Mouse (Mus musculus): ENCODE data around the gene Oser1. TPM values are rescaled to one million over a fixed set of nuclear protein-coding genes. Genes with fewer than 3 reads are reported as not detected.

Oser1 gene
- polyA plus RNA-seq, 1 experiment from 2014 or later, result 36.1 TPM

GRCm38 (mm10) chr2:163399222-163399621 is 25.3 kb downstream of the Oser1 start:
- WGBS (ENCODE audit: insufficient replicate concordance), result 52% methylated on average over 8 of the region's 8 CpGs
- ATAC-seq (ENCODE audit: low read depth) (no peak), DNase-seq (no peak)
- no peaks in the 10 kb centered on the region for H3K9me3 ChIP-seq (replicated peaks)
- no peak overlapping the region for H3K9ac ChIP-seq
- no peak overlapping the region for H3K4me3 ChIP-seq (replicated peaks)
- no peaks in the 10 kb centered on the region for H3K36me3 ChIP-seq
- no peaks in the 10 kb centered on the region for H3K4me1 ChIP-seq (replicated peaks)
- H3K27ac ChIP-seq, result no peak overlapping the region
- H3K27me3 ChIP-seq, result peaks cover 16% of the 10 kb centered on the region; the same call in 1 of the 2 replicates
- H3K4me2 ChIP-seq, result no peak overlapping the region

GRCm38 (mm10) chr2:163398770-163399169 is 25.7 kb downstream of the Oser1 start:
- H3K4me2 ChIP-seq, result no peak overlapping the region
- H3K4me3 ChIP-seq (replicated peaks), result no peak overlapping the region
- H3K27ac ChIP-seq, result no peak overlapping the region
- WGBS (ENCODE audit: insufficient replicate concordance), result 68% methylated on average over 4 of the region's 4 CpGs
- ATAC-seq (ENCODE audit: low read depth), result no peak
- H3K4me1 ChIP-seq (replicated peaks), result no peaks in the 10 kb centered on the region
- DNase-seq, result no peak
- H3K9me3 ChIP-seq (replicated peaks), result no peaks in the 10 kb centered on the region
- H3K9ac ChIP-seq, result no peak overlapping the region
- H3K36me3 ChIP-seq, result no peaks in the 10 kb centered on the region
- H3K27me3 ChIP-seq, result peaks cover 18% of the 10 kb centered on the region; the same call in 1 of the 2 replicates

DNA sequence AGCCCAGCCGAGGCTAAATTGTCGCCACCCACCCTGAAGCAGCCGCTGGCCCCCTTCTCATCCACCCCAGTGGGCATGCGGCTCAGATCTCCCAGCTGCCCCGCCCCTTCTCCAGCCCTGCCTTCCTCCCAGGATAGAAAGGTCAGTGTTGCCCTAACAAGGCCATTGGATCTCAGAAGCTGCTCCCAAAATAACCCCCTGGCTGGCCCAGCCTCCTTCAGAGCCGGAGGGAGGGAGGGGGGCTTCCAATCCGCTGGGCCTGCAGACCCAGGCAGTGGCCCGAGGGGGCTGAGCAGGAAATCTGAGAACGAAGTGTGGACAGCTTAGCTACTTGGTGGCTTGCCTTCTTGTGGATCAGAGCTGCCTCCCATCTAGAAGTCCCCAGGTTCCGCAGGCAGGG is 26.6 kb downstream of the Oser1 start, which contains the start of gene Jph2:
TSS of gene Jph2 (minus strand) at position 89 of the 400 bp plus-strand sequence.
- Histone ChIP-seq H3K36me3 (no peaks in the 10 kb centered on the region), H3K4me2 (0 out of 2 replicates have a peak within 1 kb of the TSS, but pooled peaks have one; percentile 12), H3K4me1 (replicated peaks) (no peaks in the 10 kb centered on the region), H3K9me3 (replicated peaks) (no peaks in the 10 kb centered on the region), H3K9ac (no peak within 1 kb of the TSS), H3K27me3 (peaks cover 18% of the 10 kb centered on the region; the same call in 1 of the 2 replicates), H3K4me3 (replicated peaks) (no peak within 1 kb of the TSS), H3K27ac (no peak within 1 kb of the TSS)
- ATAC-seq (ENCODE audit: low read depth) (no peak), DNase-seq (no peak)
- WGBS (ENCODE audit: insufficient replicate concordance), result 25% methylated on average over 10 of the region's 10 CpGs

DNA sequence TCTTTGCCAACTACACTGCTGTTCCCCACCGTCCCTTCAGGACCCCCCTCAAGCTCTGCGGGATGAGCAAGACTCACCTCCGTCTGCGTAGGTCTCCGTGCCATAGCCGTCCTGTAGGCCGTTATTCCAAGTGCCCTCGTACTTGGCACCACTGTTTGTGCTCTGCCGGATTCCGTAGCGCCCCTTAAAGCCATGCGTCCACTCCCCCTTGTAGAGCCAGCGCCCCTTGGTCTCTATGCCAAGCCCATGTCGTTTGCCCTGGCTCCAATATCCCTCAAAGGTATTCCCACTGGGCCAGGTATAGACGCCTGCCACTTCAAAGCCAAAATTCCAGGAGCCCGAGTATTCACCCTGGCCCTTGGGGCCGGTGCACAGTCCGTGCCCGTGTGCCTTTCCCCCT is 27.4 kb downstream of the Oser1 start:
- Histone ChIP-seq H3K4me2 (no peak overlapping the region), H3K4me3 (replicated peaks) (no peak overlapping the region), H3K9ac (no peak overlapping the region), H3K27me3 (peaks cover 18% of the 10 kb centered on the region; the same call in 1 of the 2 replicates), H3K27ac (no peak overlapping the region), H3K9me3 (replicated peaks) (no peaks in the 10 kb centered on the region), H3K36me3 (no peaks in the 10 kb centered on the region), H3K4me1 (replicated peaks) (no peaks in the 10 kb centered on the region)
- no peak for ATAC-seq (ENCODE audit: low read depth)
- DNase-seq, result no peak
- 75% methylated on average over 19 of the region's 19 CpGs for WGBS (ENCODE audit: insufficient replicate concordance)

- Histone ChIP-seq H3K4me3 (replicated peaks) (no peak overlapping the region), H3K27me3 (peaks cover 18% of the 10 kb centered on the region; the same call in 1 of the 2 replicates), H3K4me1 (replicated peaks) (no peaks in the 10 kb centered on the region), H3K27ac (no peak overlapping the region), H3K36me3 (no peaks in the 10 kb centered on the region), H3K9ac (no peak overlapping the region), H3K9me3 (replicated peaks) (no peaks in the 10 kb centered on the region), H3K4me2 (no peak overlapping the region)
- DNase-seq (no peak), ATAC-seq (ENCODE audit: low read depth) (no peak)
- 56% methylated on average over 6 of the region's 6 CpGs for WGBS (ENCODE audit: insufficient replicate concordance)
Measured at GRCm38 (mm10) chr2:163394977-163395376, 29.5 kb downstream of the Oser1 start.

DNA sequence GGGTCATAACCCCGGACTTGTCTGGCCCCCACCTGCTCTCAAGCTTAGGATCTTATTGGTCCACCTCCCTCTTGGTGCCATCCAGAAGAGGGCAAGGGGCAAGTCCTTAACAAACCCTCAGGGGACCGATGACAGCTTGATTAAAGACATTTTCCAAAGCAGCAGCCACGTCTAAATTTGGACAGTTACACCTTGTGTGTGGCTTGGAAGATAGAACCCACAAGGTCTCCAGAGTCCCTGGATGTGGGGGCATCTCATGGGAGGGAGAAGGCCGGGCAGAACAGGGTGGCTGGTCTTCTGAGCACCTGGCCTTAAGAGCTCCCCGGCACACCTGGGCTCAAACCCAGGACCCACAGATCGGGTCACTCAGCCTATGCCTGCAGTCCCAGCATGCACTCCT is 30.5 kb downstream of the Oser1 start:
- Histone ChIP-seq H3K27ac (no peak overlapping the region), H3K4me3 (replicated peaks) (no peak overlapping the region)
- 63% methylated on average over 6 of the region's 6 CpGs for WGBS (ENCODE audit: insufficient replicate concordance)

DNA sequence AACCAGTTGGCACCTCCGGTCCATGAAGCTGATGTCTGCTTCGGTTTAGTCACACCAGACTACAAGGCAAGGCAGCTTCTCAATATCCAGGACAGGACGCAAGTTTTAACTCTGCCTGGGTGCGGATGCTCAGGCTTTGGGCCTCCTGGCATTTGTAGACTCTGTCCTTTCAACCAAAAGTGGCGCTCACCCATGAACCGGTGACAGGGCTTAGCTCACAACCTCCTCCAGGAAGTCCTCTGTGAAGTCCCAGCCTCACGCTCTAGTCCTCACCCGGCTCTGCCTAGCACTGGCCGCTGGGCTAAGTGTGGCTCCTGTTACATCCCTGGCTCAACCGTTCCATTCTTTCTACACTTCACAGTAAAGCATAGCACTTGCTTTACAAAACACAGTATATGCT is 31.3 kb downstream of the Oser1 start:
- no peak overlapping the region for H3K4me3 ChIP-seq (replicated peaks)
- H3K36me3 ChIP-seq, result no peaks in the 10 kb centered on the region
- H3K4me1 ChIP-seq (replicated peaks), result no peaks in the 10 kb centered on the region
- WGBS (ENCODE audit: insufficient replicate concordance), result 78% methylated on average over 10 of the region's 10 CpGs
- H3K9ac ChIP-seq, result no peak overlapping the region
- H3K27me3 ChIP-seq, result peaks cover 17% of the 10 kb centered on the region; the same call in 1 of the 2 replicates
- DNase-seq (no peak), ATAC-seq (ENCODE audit: low read depth) (no peak)
- H3K4me2 ChIP-seq, result no peak overlapping the region
- H3K27ac ChIP-seq, result no peak overlapping the region
- no peaks in the 10 kb centered on the region for H3K9me3 ChIP-seq (replicated peaks)

More for the DNA sequence above, 30.5 kb downstream of the Oser1 start:
- Histone ChIP-seq H3K9me3 (replicated peaks) (no peaks in the 10 kb centered on the region), H3K4me1 (replicated peaks) (no peaks in the 10 kb centered on the region), H3K36me3 (no peaks in the 10 kb centered on the region), H3K9ac (no peak overlapping the region), H3K27me3 (peaks cover 18% of the 10 kb centered on the region; the same call in 1 of the 2 replicates), H3K4me2 (no peak overlapping the region)
- ATAC-seq (ENCODE audit: low read depth) (no peak), DNase-seq (no peak)

DNA sequence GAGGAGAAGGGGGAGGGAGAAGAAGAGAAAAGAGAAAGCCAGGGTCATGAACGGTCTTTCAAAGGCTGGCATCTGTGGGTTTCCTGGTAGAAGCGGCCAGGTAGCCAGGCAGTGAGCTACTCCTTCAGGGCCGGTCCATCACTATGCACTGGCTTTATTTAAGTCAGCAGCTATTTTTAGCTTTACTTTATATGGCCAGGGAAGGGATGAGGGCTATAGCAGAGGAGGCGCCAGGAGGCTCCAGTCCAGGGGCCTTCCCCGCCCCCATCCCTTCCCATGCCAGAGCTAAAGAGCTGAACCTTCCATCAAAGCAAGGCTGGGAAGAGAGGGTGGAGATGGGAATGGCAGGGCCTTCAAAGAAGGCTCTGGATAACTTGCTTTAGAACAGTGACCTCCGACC is 32.1 kb downstream of the Oser1 start:
- Histone ChIP-seq H3K9ac (no peak overlapping the region), H3K27me3 (peaks cover 11% of the 10 kb centered on the region; the same call in 1 of the 2 replicates), H3K27ac (no peak overlapping the region), H3K4me2 (no peak overlapping the region), H3K4me1 (replicated peaks) (no peaks in the 10 kb centered on the region), H3K4me3 (replicated peaks) (no peak overlapping the region), H3K9me3 (replicated peaks) (no peaks in the 10 kb centered on the region), H3K36me3 (no peaks in the 10 kb centered on the region)
- 65% methylated on average over 6 of the region's 6 CpGs for WGBS (ENCODE audit: insufficient replicate concordance)
- no peak for DNase-seq
- ATAC-seq (ENCODE audit: low read depth), result no peak

DNA sequence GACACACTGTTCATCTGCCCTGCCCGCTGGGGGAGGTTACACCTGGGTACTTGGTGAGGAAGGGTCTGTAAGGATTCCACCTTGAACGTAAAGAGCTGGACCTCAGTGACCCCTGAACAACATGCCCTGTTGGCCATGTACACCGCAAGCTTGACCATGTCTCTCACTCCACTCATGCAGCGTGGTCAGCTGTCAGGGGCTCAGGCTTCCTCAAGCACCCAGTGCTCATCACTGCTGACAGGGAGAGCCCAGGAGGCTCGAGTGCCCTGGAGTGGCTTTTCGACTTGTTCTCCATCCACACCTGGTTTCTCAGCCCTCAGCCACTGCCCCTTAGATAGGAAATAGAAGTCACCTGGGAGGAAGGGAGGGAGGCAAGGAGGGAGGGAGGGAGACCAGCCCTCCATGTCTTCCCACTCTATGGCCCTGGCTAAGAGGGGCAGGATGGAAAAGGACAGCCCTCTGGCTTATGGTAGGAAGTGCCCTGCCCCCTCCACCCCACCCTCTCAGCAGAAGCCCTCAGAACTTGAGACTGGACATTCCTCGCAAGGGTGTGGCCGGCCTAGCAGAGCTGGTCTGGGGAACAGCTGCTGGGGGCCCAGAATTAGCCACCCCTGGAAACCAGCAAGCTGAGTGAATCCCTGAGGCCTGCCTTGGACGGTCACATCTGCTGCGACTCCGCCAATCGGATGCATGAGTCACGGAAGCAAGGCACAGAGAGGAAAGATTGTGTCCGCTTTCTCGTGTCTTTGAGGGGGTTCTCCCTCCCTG is 37.9 kb downstream of the Oser1 start:
- Histone ChIP-seq H3K9ac (no peak overlapping the region), H3K4me1 (replicated peaks) (no peaks in the 10 kb centered on the region), H3K4me3 (replicated peaks) (no peak overlapping the region), H3K36me3 (no peaks in the 10 kb centered on the region), H3K9me3 (replicated peaks) (no peaks in the 10 kb centered on the region), H3K27ac (no peak overlapping the region), H3K27me3 (0 out of 2 replicates have a peak, but pooled peaks cover 5% of the 10 kb centered on the region), H3K4me2 (no peak overlapping the region)
- 57% methylated on average over 15 of the region's 15 CpGs for WGBS (ENCODE audit: insufficient replicate concordance)
- DNase-seq, result no peak
- no peak for ATAC-seq (ENCODE audit: low read depth)

- ATAC-seq (ENCODE audit: low read depth) (no peak), DNase-seq (no peak)
- Histone ChIP-seq H3K4me2 (no peak overlapping the region), H3K9ac (no peak overlapping the region), H3K27me3 (0 out of 2 replicates have a peak, but pooled peaks cover 5% of the 10 kb centered on the region), H3K9me3 (replicated peaks) (no peaks in the 10 kb centered on the region), H3K4me3 (replicated peaks) (no peak overlapping the region), H3K36me3 (no peaks in the 10 kb centered on the region), H3K4me1 (replicated peaks) (no peaks in the 10 kb centered on the region), H3K27ac (no peak overlapping the region)
- WGBS (ENCODE audit: insufficient replicate concordance), result 71% methylated on average over 6 of the region's 6 CpGs
Measured at GRCm38 (mm10) chr2:163385126-163385525, 39.4 kb downstream of the Oser1 start.

GRCm38 (mm10) chr2:163381246-163381645 is 43.3 kb downstream of the Oser1 start:
- H3K4me3 ChIP-seq (replicated peaks), result no peak overlapping the region
- peaks cover 30% of the 10 kb centered on the region for H3K27me3 ChIP-seq
- no peak overlapping the region for H3K4me2 ChIP-seq
- no peak overlapping the region for H3K9ac ChIP-seq
- ATAC-seq (ENCODE audit: low read depth) (no peak), DNase-seq (no peak)
- H3K9me3 ChIP-seq (replicated peaks), result no peaks in the 10 kb centered on the region
- WGBS (ENCODE audit: insufficient replicate concordance), result 56% methylated on average over 8 of the region's 8 CpGs
- H3K4me1 ChIP-seq (replicated peaks), result no peaks in the 10 kb centered on the region
- no peak overlapping the region for H3K27ac ChIP-seq
- no peaks in the 10 kb centered on the region for H3K36me3 ChIP-seq

DNA sequence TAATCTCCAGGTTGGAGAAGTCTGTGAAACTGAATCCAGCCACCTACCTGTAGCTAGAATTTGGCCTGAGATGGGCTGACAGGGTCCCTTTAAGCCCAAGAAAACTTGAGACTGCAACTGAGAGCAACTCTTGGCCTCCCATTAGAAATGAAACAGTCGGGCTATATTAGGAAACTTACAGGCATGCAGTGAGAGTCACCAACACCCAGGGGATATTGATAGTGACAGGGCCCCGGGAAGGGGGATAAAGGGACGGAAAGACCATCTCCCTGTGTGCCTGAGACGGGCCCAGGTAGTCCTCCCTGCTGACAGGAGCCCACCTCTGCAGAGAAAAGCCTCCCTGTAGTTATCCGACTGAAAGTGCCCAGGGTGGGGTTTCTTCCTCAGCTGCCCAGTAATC is 45.1 kb downstream of the Oser1 start:
- peaks cover 48% of the 10 kb centered on the region for H3K27me3 ChIP-seq
- H3K36me3 ChIP-seq, result no peaks in the 10 kb centered on the region
- H3K9ac ChIP-seq, result no peak overlapping the region
- 61% methylated on average over 5 of the region's 5 CpGs for WGBS (ENCODE audit: insufficient replicate concordance)
- no peaks in the 10 kb centered on the region for H3K4me1 ChIP-seq (replicated peaks)
- H3K27ac ChIP-seq, result no peak overlapping the region
- H3K4me3 ChIP-seq (replicated peaks), result no peak overlapping the region
- ATAC-seq (ENCODE audit: low read depth), result no peak
- H3K4me2 ChIP-seq, result no peak overlapping the region
- DNase-seq, result no peak
- no peaks in the 10 kb centered on the region for H3K9me3 ChIP-seq (replicated peaks)
